Mouse (Mus musculus): ENCODE data around the gene Selenbp1.

Selenbp1 gene

DNA sequence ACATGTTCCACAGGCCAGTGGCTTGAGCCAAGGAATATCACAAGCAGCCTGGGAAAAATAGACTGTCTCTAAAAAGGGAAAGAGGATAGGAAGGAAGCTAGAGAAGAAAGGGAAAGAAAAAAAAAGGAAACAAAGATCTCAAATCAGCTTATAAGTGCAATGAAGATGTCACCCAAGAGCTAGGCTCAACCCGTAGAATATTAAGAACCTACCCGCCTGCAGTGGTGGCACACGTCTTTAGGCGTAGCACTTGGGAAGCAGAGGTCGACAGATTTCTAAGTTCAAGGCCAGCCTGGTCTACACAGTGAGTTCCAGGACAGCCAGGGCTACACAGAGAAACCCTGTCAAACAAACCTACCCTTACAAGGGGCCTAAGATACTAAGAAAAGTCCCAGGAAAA, 40.8 kb downstream of the Selenbp1 start:
- intact Hi-C loops (cut with DNase I): no loop called here

DNA sequence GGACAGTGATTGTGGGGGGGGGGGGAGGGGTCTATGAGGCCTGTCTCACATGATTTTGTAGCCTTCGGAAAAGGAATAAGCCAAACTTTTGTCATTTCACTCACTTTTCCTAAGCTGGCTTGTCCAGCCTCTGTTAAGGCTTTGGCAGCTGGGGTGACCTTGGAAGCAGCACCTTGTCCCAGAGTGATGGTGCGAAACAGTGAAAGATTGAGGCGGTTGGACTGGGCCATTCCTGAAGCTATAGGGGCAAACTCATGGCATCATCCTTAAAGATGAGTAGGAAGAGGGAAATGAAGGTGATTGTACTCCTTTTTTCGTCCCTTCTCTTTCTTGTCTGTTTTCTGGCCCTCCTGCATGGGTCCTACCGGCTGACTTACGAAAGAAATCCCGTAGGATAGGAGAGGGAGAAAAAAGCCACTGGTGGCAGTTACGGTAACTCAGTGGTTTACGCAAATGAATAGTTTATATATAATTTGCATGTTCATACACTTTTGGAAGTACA, 41.2 kb downstream of the Selenbp1 start:
- intact Hi-C loops (cut with DNase I): no loop called here

DNA sequence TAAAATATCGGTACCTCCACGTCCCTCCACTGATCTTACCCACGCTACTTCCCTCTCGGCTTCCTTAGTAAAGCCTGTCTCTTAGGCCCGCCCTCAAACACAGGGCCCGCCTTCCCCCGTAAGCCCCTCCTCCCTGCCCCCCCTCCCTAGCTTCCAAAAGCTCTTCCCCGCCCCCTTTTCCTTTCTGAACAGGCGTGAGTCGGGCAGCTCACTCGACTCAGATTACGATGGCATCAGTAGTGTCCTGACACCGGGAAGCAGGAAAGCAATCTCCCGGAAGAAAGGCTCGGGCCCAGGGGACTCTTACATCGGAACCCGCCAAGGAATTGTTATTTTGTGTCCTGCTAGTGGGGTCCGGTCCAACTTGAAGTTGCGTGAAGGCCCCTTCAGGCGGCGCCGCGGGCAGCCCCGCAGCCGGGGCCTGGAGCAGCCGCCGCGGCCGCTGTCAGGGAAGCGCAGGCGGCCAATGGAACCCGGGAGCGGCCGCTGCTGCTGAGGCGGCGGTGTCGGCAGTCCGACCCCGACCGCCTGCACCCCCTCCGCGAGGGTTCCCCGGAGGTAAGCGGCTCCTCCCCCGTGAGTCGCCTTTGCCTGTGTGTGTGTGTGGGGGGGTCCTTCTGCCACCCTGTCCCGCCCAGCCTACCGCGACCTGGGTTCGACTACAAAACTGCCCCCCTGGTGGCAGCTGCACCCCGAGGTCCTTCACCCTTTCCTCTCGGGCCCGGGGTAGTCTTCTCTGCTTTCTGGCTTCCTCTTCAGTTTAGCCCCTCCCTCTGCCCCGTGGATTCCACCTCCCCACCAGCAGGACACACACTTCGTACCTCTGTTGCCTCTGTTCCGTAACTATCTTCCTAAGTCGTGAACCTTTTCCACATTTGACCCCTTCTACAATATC, 41.9 kb downstream of the Selenbp1 start, which contains the start of gene Pi4kb:
TSS of gene Pi4kb (plus strand) at position 204 of the 895 bp plus-strand sequence.
- intact Hi-C loops (cut with DNase I): no loop called here

DNA sequence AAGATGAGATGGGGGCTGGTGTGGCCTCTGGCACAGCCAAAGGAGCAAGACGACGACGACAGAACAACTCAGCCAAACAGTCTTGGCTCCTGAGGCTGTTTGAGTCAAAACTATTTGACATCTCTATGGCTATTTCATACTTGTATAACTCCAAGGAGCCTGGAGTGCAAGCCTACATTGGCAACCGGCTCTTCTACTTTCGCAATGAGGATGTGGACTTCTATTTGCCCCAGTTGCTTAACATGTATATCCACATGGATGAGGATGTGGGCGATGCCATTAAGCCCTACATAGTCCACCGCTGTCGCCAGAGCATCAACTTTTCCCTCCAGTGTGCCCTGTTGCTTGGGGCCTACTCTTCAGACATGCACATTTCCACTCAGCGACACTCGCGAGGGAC, 51.5 kb downstream of the Selenbp1 start:
- intact Hi-C loops (cut with DNase I): no loop called here

DNA sequence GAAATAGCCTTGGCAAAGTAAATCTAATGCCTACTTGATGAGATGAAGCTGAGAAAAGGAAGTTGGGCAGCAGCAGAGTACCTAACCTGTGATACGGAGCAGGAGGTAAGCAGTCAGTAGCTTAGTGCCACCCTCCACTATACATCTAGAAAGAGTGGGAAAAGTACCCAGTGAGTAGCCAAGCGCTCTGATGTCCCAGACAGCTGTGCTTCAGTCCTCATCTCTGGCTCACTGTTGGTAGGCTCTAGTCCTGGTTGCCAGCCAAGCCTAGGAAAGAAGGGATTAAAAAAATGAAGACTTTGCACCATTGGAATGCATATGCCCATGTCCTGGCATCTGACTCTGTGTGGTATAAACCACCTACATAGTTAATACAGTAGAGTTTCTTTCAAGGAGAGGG, 52.7 kb downstream of the Selenbp1 start:
- intact Hi-C loops (cut with DNase I): no loop called here

DNA sequence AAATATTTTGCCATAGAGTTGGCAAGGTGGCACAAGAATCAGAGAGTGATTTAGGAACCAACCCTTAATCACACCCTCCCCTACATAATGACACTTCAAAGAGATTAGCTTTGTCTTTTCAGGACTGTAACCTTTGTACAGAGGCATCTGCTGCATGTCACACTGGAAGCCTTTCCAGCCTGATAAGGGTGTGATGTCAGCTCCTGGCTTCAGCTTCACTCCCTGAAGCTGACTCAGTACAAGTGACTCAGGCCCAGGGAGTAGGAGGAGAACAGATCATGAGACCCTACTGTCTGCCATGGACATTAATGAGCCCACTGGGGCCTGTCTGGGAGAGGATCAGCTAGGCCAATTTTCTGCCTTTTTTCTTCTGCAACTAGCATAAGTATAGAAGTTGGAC, 54.7 kb downstream of the Selenbp1 start:
- intact Hi-C loops (cut with DNase I): no loop called here

DNA sequence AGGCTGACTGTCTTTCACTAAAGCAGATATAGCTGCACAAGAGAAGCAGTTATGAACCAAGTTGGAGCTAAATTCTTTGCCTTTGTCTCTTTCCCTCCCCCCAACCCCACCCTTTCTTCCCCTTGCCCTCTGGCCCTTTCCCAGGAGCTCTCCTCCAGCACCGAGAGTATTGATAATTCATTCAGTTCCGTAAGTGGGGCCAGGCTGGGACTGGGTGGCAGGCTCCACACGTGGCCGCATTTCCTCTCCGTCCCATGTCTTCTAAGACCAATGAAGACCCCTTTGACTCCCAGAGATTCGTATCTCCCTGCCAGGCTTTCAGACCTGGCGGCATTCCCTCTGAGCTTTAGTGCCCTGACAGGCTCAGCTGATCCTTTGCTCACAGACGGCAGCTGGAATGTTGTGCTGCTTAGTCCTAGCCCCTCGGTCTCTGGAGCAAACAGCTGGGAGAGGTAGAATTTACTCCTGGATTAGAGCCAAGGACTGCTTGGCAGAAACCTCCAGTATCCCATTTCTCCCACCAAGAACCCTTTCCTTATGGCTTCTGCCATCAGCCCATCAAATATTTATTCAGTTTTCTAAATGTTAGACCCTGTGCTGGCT, 56.4 kb downstream of the Selenbp1 start:
- intact Hi-C loops (cut with DNase I): no loop called here
